Mouse (Mus musculus) heart, postnatal 0 days (tissue): ENCODE results near the gene Fgfr2. TPM values are rescaled to one million over a fixed set of nuclear protein-coding genes. Genes with fewer than 3 reads are reported as not detected.

ENCODE experiments used
- ATAC-seq: fragments of 200-750 bp; cut with Nextera tagmentation; 2 replicates; pipeline ENCODE4 v1.8.0; 2017; ENCODE audit warnings: low read depth, moderate number of reproducible peaks, moderate library complexity; ENCODE audit not compliant: insufficient read depth
- DNase-seq: peaks from one replicate; pipeline ENCODE4 v3.0.0-alpha.2; 2016; ENCODE audit warnings: low spot score
- H3K27ac ChIP-seq: fragments of 300-500 bp; sonication (generic); 2 replicates; pipeline ENCODE4 v1.5.1; 2014; ENCODE audit warnings: low read depth, mild to moderate bottlenecking
- H3K27me3 ChIP-seq: fragments of 300-500 bp; sonication (generic); 2 replicates; pipeline ENCODE4 v1.6.1; 2014; ENCODE audit warnings: low read length, mixed read lengths; ENCODE audit not compliant: control insufficient read depth, insufficient read depth
- H3K36me3 ChIP-seq: fragments of 300-500 bp; sonication (generic); replicated peaks from 2 replicates; pipeline ENCODE4 v1.6.1; 2014; ENCODE audit warnings: low read length, mixed read lengths; ENCODE audit not compliant: control insufficient read depth, insufficient read depth
- H3K4me1 ChIP-seq: fragments of 300-500 bp; sonication (generic); 2 replicates; pipeline ENCODE4 v1.6.1; 2014; ENCODE audit warnings: antibody characterized with exemption; ENCODE audit not compliant: control insufficient read depth, insufficient read depth
- H3K4me2 ChIP-seq: fragments of 300-500 bp; sonication (generic); 2 replicates; pipeline ENCODE4 v1.6.1; 2014; ENCODE audit warnings: low read depth, mild to moderate bottlenecking, low read length, moderate library complexity
- H3K4me3 ChIP-seq: fragments of 300-500 bp; sonication (generic); 2 replicates; pipeline ENCODE4 v1.5.1; 2014; ENCODE audit warnings: low read depth, low read length
- H3K9ac ChIP-seq: fragments of 300-500 bp; sonication (generic); replicated peaks from 2 replicates; pipeline ENCODE4 v1.6.1; 2014; ENCODE audit warnings: low read depth, low read length, mixed read lengths
- H3K9me3 ChIP-seq: fragments of 300-500 bp; sonication (generic); replicated peaks from 2 replicates; pipeline ENCODE4 v1.6.1; 2016; ENCODE audit warnings: low read length; ENCODE audit not compliant: control insufficient read depth
- CTCF ChIP-seq: IDR thresholded peaks from 2 replicates; pipeline ENCODE4 v1.5.1; 2016; ENCODE audit warnings: antibody characterized with exemption, control low read depth, low read depth
- EP300 ChIP-seq: IDR thresholded peaks from 2 replicates; pipeline ENCODE4 v1.6.1; 2016; ENCODE audit warnings: antibody characterized with exemption, low read depth
- WGBS: fragments of 180-500 bp; shearing (Covaris S2); extraction: QIAGEN DNeasy Blood & Tissue Kit; methylation state at CpG from one replicate; pipeline ENCODE4 v1.1.7; 2014; 5-methylcytosine and 5-hydroxymethylcytosine counted together
- polyA plus RNA-seq: library from polyadenylated mRNA; unstranded; fragments of >200 nt; fragmentation: Nextera tagmentation; extraction: Ambion mirVana; gene quantifications from 2 replicates; pipeline ENCODE4 v1.2.1, GENCODE M21; 2015
- total RNA-seq: library from RNA; depleted of rRNA; stranded (reverse); fragments of >200 nt; gene quantifications from 2 replicates; pipeline ENCODE4 v1.2.3, GENCODE M21; 2014; ENCODE audit warnings: low replicate concordance

Gene Fgfr2
- total and polyA plus RNA-seq, 2 experiments from 2014 or later, result 3.8 to 11.5 TPM

- no peaks in the 10 kb centered on the region for H3K4me1 ChIP-seq
- H3K9me3 ChIP-seq, result no peaks in the 10 kb centered on the region
- WGBS, result 81% methylated on average over 3 of the region's 3 CpGs
- no peaks in the 10 kb centered on the region for H3K27me3 ChIP-seq
- DNase-seq (no peak), ATAC-seq (no peak)
- H3K4me3 ChIP-seq, result no peak overlapping the region
- no peak overlapping the region for H3K4me2 ChIP-seq
- TF ChIP-seq CTCF (no peak), EP300 (no peak)
- H3K27ac ChIP-seq, result no peak overlapping the region
- H3K36me3 ChIP-seq, result no peaks in the 10 kb centered on the region
- H3K9ac ChIP-seq, result no peak overlapping the region
These were observed 1012.8 kb downstream of the Fgfr2 start for GRCm38 (mm10) chr7:132110308-132110707.

- 69% methylated on average over 4 of the region's 4 CpGs for WGBS
- H3K9ac ChIP-seq, result no peak overlapping the region
- no peaks in the 10 kb centered on the region for H3K27me3 ChIP-seq
- no peaks in the 10 kb centered on the region for H3K36me3 ChIP-seq
- no peak overlapping the region for H3K4me2 ChIP-seq
- no peak overlapping the region for H3K4me3 ChIP-seq
- DNase-seq (no peak), ATAC-seq (no peak)
- no peaks in the 10 kb centered on the region for H3K9me3 ChIP-seq
- TF ChIP-seq EP300, result no peak
- TF ChIP-seq CTCF, result no peak
- no peak overlapping the region for H3K27ac ChIP-seq
- no peaks in the 10 kb centered on the region for H3K4me1 ChIP-seq
These were observed 1016.3 kb downstream of the Fgfr2 start for GRCm38 (mm10) chr7:132106891-132107290.

- DNase-seq, result no peak
- 66% methylated on average over 4 of the region's 4 CpGs for WGBS
These were observed 1017.8 kb downstream of the Fgfr2 start for GRCm38 (mm10) chr7:132105326-132105725.

GRCm38 (mm10) chr7:132098441-132098840 is 1024.7 kb downstream of the Fgfr2 start:
- 29% methylated on average over 4 of the region's 4 CpGs for WGBS
- no peak overlapping the region for H3K4me2 ChIP-seq
- ATAC-seq, result no peak

More at GRCm38 (mm10) chr7:132105326-132105725, 1017.8 kb downstream of the Fgfr2 start:
- no peak overlapping the region for H3K4me2 ChIP-seq
- TF ChIP-seq CTCF (no peak), EP300 (no peak)
- H3K27ac ChIP-seq, result no peak overlapping the region
- no peaks in the 10 kb centered on the region for H3K4me1 ChIP-seq
- H3K27me3 ChIP-seq, result no peaks in the 10 kb centered on the region
- H3K4me3 ChIP-seq, result no peak overlapping the region
- H3K36me3 ChIP-seq, result no peaks in the 10 kb centered on the region
- no peak overlapping the region for H3K9ac ChIP-seq
- no peak for ATAC-seq
- H3K9me3 ChIP-seq, result no peaks in the 10 kb centered on the region

GRCm38 (mm10) chr7:132094666-132095065 is 1028.5 kb downstream of the Fgfr2 start:
- 46% methylated on average over 7 of the region's 7 CpGs for WGBS
- no peaks in the 10 kb centered on the region for H3K27me3 ChIP-seq
- H3K36me3 ChIP-seq, result no peaks in the 10 kb centered on the region
- no peak overlapping the region for H3K27ac ChIP-seq
- ATAC-seq (no peak), DNase-seq (no peak)
- TF ChIP-seq CTCF, result no peak
- TF ChIP-seq EP300, result no peak
- no peaks in the 10 kb centered on the region for H3K9me3 ChIP-seq
- no peak overlapping the region for H3K9ac ChIP-seq
- H3K4me1 ChIP-seq, result no peaks in the 10 kb centered on the region
- no peak overlapping the region for H3K4me3 ChIP-seq
- no peak overlapping the region for H3K4me2 ChIP-seq

More at GRCm38 (mm10) chr7:132098441-132098840, 1024.7 kb downstream of the Fgfr2 start:
- Histone ChIP-seq H3K27me3 (no peaks in the 10 kb centered on the region), H3K36me3 (no peaks in the 10 kb centered on the region), H3K27ac (no peak overlapping the region), H3K4me3 (no peak overlapping the region), H3K9me3 (no peaks in the 10 kb centered on the region), H3K4me1 (no peaks in the 10 kb centered on the region), H3K9ac (no peak overlapping the region)
- no peak for TF ChIP-seq CTCF
- DNase-seq, result no peak

- Histone ChIP-seq H3K27ac (no peak overlapping the region), H3K36me3 (no peaks in the 10 kb centered on the region), H3K4me2 (no peak overlapping the region), H3K9me3 (no peaks in the 10 kb centered on the region), H3K4me1 (no peaks in the 10 kb centered on the region), H3K27me3 (no peaks in the 10 kb centered on the region), H3K4me3 (no peak overlapping the region), H3K9ac (no peak overlapping the region)
- DNase-seq (no peak), ATAC-seq (no peak)
- 82% methylated on average over 7 of the region's 7 CpGs for WGBS
- TF ChIP-seq EP300 (no peak), CTCF (no peak)
These were observed 1031.6 kb downstream of the Fgfr2 start for GRCm38 (mm10) chr7:132091551-132091950.
